Mouse (Mus musculus): ENCODE results near the gene Lyzl4. TPM values are rescaled to one million over a fixed set of nuclear protein-coding genes. Genes with fewer than 3 reads are reported as not detected.

Lyzl4 gene
- total and polyA plus RNA-seq, 3 experiments = not detected

- Histone ChIP-seq H3K27ac (ENCODE audit: insufficient read depth, low read depth) (no peak overlapping the region), H3K9me3 (replicated peaks; ENCODE audit: low read length) (no peaks in the 10 kb centered on the region), H3K9ac (ENCODE audit: insufficient read depth, low read depth) (no peak overlapping the region), H3K4me3 (replicated peaks in 1 of 3; ENCODE audit: low read depth in 2 of 3, low read length in 2 of 3, poor library complexity in 1 of 3) (no peak overlapping the region), H3K36me3 (replicated peaks in 1 of 2; ENCODE audit: control insufficient read depth in 1 of 2, insufficient read depth in 1 of 2, low read length in 1 of 2) (no peaks in the 10 kb centered on the region), H3K4me2 (ENCODE audit: insufficient read depth, low read depth, poor library complexity, severe bottlenecking) (no peak overlapping the region), H3K79me2 (replicated peaks; ENCODE audit: control insufficient read depth, extremely low read depth, insufficient read depth, poor library complexity, severe bottlenecking) (no peaks in the 10 kb centered on the region), H3K4me1 (ENCODE audit: control insufficient read depth in 1 of 2, insufficient read depth in 2 of 2) (peaks cover 0 to 28% of the 10 kb centered on the region in 2 experiments; a peak in 2 of 4 replicates), H3K27me3 (replicated peaks) (peaks cover 14% of the 10 kb centered on the region)
- TF ChIP-seq RAD21 (IDR thresholded peaks at IDR 0.05; ENCODE audit: low read depth, low read length) (no peak), ETS1 (conservative IDR thresholded peaks at IDR 0.05; ENCODE audit: low read depth, low read length) (no peak), KAT2A (IDR thresholded peaks at IDR 0.05; ENCODE audit: insufficient replicate concordance, low read length) (no peak), NRF1 (IDR thresholded peaks at IDR 0.05; ENCODE audit: low read depth, low read length) (no peak), ZKSCAN1 (IDR thresholded peaks at IDR 0.05; ENCODE audit: borderline replicate concordance, low read depth, low read length) (no peak), POLR2AphosphoS2 (IDR thresholded peaks at IDR 0.05; ENCODE audit: low read depth, low read length) (no peak), PAX5 (IDR thresholded peaks at IDR 0.05; ENCODE audit: low read length) (no peak), MAX (IDR thresholded peaks at IDR 0.05; ENCODE audit: low read length) (no peak), MAZ (IDR thresholded peaks at IDR 0.05; ENCODE audit: low read depth, low read length) (no peak)
- DNase-seq (ENCODE audit: extremely low read depth) = no peak
- dilution Hi-C loops (cut with MboI; ENCODE audit: extremely low pct_ligation_motif_present, extremely low pct_unique_long_range_greater_than_20kb, low sequenced_read_pairs) = no loop called here
- in situ Hi-C loops (cut with MboI; ENCODE audit: low pct_ligation_motif_present, low pct_unique_long_range_greater_than_20kb, low sequenced_read_pairs) = no loop called here
Measured at GRCm38 (mm10) chr9:121632891-121633290, 9.0 kb downstream of the Lyzl4 start.

GRCm38 (mm10) chr9:121631946-121632345, 9.9 kb downstream of the Lyzl4 start:
- no peaks in the 10 kb centered on the region for H3K36me3 ChIP-seq (replicated peaks in 1 of 2; ENCODE audit: control insufficient read depth in 1 of 2, insufficient read depth in 1 of 2, low read length in 1 of 2)
- TF ChIP-seq KAT2A (IDR thresholded peaks at IDR 0.05; ENCODE audit: insufficient replicate concordance, low read length) (no peak), CTCF (conservative IDR thresholded peaks at IDR 0.05 in 1 of 2, IDR thresholded peaks at IDR 0.05 in 1 of 2; ENCODE audit: low read depth in 2 of 2, low read length in 2 of 2) (peak in 1 of 2 experiments; percentile 6; a peak in 1 of 4 replicates), SMC3 (IDR thresholded peaks at IDR 0.05; ENCODE audit: low read depth, low read length) (no peak), EP300 (IDR thresholded peaks at IDR 0.05; ENCODE audit: low read length) (no peak), BHLHE40 (IDR thresholded peaks at IDR 0.05; ENCODE audit: low read depth, low read length) (0 out of 2 replicates have a peak, but pooled peaks have one; percentile 10)
- in situ Hi-C loops (cut with MboI; ENCODE audit: low pct_ligation_motif_present, low pct_unique_long_range_greater_than_20kb, low sequenced_read_pairs) = no loop called here

DNA sequence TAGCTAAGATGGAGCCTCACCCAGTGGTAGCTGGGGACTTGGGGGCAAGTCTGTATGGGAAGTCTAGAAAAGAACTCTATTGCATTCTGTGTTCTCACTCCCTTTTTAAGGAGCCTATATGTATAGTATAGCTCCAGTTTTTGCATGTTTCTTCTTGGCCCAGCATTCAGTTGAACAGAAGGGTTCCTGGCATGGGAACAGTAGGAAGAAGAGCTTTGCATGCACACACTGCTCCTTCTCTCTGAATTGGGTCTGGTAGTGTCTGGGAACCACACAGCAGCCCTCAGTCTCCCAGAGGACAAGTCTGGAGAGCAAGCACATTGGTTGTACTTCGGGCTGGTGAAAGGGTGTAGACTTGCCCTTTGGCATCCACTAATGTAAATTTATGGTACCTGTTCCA, 11.3 kb downstream of the Lyzl4 start:
- no peaks in the 10 kb centered on the region for H3K36me3 ChIP-seq (replicated peaks in 1 of 2; ENCODE audit: control insufficient read depth in 1 of 2, insufficient read depth in 1 of 2, low read length in 1 of 2)
- H3K27me3 ChIP-seq (replicated peaks) = peaks cover under 1% of the 10 kb centered on the region
- no peak overlapping the region for H3K27ac ChIP-seq (ENCODE audit: insufficient read depth, low read depth)
- peaks cover 0 to 28% of the 10 kb centered on the region in 2 experiments; a peak in 2 of 4 replicates for H3K4me1 ChIP-seq (ENCODE audit: control insufficient read depth in 1 of 2, insufficient read depth in 2 of 2)
- DNase-seq (ENCODE audit: extremely low read depth) = no peak
- dilution Hi-C loops (cut with MboI; ENCODE audit: extremely low pct_ligation_motif_present, extremely low pct_unique_long_range_greater_than_20kb, low sequenced_read_pairs) (no loop called here), in situ Hi-C loops (cut with MboI; ENCODE audit: low pct_ligation_motif_present, low pct_unique_long_range_greater_than_20kb, low sequenced_read_pairs) (no loop called here)
- H3K9me3 ChIP-seq (replicated peaks; ENCODE audit: low read length) = no peaks in the 10 kb centered on the region
- no peak overlapping the region for H3K9ac ChIP-seq (ENCODE audit: insufficient read depth, low read depth)
- TF ChIP-seq POLR2AphosphoS2 (IDR thresholded peaks at IDR 0.05; ENCODE audit: low read depth, low read length) = no peak
- TF ChIP-seq PAX5 (IDR thresholded peaks at IDR 0.05; ENCODE audit: low read length) = no peak
- TF ChIP-seq MAFK (IDR thresholded peaks at IDR 0.05; ENCODE audit: insufficient replicate concordance, low read length) = no peak
- no peak for TF ChIP-seq GABPA (IDR thresholded peaks at IDR 0.05; ENCODE audit: insufficient replicate concordance, low read depth, low read length)
- TF ChIP-seq MAZ (IDR thresholded peaks at IDR 0.05; ENCODE audit: low read depth, low read length) = no peak
- no peak for TF ChIP-seq MYC (IDR thresholded peaks at IDR 0.05; ENCODE audit: low read depth, low read length)
- TF ChIP-seq CHD2 (IDR thresholded peaks at IDR 0.05; ENCODE audit: low read length) = no peak
- H3K79me2 ChIP-seq (replicated peaks; ENCODE audit: control insufficient read depth, extremely low read depth, insufficient read depth, poor library complexity, severe bottlenecking) = no peaks in the 10 kb centered on the region
- no peak overlapping the region for H3K4me2 ChIP-seq (ENCODE audit: insufficient read depth, low read depth, poor library complexity, severe bottlenecking)
- H3K4me3 ChIP-seq (replicated peaks in 1 of 3; ENCODE audit: low read depth in 2 of 3, low read length in 2 of 3, poor library complexity in 1 of 3) = no peak overlapping the region

More at GRCm38 (mm10) chr9:121631946-121632345, 9.9 kb downstream of the Lyzl4 start:
- Histone ChIP-seq H3K4me2 (ENCODE audit: insufficient read depth, low read depth, poor library complexity, severe bottlenecking) (no peak overlapping the region), H3K4me3 (replicated peaks in 1 of 3; ENCODE audit: low read depth in 2 of 3, low read length in 2 of 3, poor library complexity in 1 of 3) (no peak overlapping the region), H3K27me3 (replicated peaks) (peaks cover 11% of the 10 kb centered on the region), H3K79me2 (replicated peaks; ENCODE audit: control insufficient read depth, extremely low read depth, insufficient read depth, poor library complexity, severe bottlenecking) (no peaks in the 10 kb centered on the region), H3K9me3 (replicated peaks; ENCODE audit: low read length) (no peaks in the 10 kb centered on the region), H3K9ac (ENCODE audit: insufficient read depth, low read depth) (no peak overlapping the region), H3K4me1 (ENCODE audit: control insufficient read depth in 1 of 2, insufficient read depth in 2 of 2) (peaks cover 0 to 28% of the 10 kb centered on the region in 2 experiments; a peak in 2 of 4 replicates), H3K27ac (ENCODE audit: insufficient read depth, low read depth) (no peak overlapping the region)
- dilution Hi-C loops (cut with MboI; ENCODE audit: extremely low pct_ligation_motif_present, extremely low pct_unique_long_range_greater_than_20kb, low sequenced_read_pairs) = no loop called here
- peak; percentile 24 for DNase-seq (ENCODE audit: extremely low read depth)
